Mouse (Mus musculus): Measurements from ENCODE around the gene Gm48552. TPM values are rescaled to one million over a fixed set of nuclear protein-coding genes. Genes with fewer than 3 reads are reported as not detected.

Gene Gm48552
- total RNA-seq (2023) = 4.2 TPM

DNA sequence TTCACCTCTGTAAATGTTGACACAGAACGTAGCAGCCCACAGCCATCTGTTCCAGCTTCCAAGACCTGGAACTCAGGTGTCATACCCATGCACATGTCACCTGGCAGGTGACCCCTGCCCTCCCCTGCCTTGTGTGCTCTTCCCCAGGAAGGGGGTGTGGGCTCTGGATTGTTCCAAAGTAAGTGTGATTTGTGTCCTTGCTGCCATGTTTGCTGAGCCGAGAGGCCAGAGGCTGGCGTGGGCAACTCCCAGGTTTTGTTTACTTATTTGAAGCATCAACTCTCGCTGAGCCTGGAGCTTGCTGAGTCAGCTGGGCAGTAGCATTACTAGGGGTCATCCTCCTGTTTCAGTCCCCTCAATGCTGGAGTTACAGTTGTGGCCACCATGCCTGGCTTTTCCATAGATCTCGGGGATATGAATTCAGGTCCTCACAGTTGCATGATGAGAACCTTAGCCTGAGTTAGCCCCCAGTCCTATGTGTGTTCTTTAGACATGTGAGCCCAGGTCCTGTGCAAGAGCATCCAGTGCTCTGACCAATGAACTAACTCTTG lies at the start of gene Gm48552:
TSS of gene Gm48552 (plus strand) at position 501 of the 551 bp plus-strand sequence.

DNA sequence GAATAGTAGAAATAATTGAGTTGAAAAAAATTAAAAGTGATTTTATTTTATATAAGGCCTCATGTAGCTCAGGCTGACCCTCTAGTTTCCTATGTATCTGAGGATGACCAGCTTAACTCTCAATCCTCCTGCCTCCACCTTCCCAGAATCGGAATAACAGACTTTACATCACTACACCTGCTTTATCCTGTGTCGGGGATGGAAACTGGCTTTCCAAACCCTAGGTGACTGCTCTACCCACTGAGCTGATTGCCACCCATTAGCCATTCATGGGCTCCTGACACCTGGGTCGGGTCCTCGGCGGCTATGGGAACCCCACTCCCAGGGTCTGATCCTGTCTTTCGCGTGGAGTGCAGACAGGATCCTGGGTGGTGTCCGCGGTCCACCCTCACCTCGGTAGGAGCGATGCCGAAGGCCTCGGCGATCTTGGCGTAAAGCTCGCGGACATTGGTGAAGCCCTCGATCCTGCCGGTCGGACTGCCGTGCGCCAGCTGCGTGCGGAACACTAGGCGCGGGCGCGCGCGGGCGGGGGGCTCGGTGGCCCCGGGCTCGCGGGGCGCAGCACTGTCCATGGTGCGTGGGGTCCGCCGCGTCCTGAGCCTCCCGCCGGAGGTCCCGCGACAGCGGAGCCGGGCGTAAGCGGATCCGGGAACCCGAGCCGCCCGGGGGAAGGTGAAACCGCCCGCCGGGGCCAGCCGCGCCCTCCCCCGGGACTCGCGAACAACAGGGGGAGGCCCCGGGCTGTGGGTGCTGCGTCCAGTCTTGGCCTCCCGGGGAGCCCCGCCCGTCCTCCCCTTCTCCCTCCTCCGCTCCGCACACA lies 45.9 kb upstream of the Gm48552 start, which contains the start of gene Gipc3:
TSS of gene Gipc3 (minus strand) at position 581 of the 820 bp plus-strand sequence.

DNA sequence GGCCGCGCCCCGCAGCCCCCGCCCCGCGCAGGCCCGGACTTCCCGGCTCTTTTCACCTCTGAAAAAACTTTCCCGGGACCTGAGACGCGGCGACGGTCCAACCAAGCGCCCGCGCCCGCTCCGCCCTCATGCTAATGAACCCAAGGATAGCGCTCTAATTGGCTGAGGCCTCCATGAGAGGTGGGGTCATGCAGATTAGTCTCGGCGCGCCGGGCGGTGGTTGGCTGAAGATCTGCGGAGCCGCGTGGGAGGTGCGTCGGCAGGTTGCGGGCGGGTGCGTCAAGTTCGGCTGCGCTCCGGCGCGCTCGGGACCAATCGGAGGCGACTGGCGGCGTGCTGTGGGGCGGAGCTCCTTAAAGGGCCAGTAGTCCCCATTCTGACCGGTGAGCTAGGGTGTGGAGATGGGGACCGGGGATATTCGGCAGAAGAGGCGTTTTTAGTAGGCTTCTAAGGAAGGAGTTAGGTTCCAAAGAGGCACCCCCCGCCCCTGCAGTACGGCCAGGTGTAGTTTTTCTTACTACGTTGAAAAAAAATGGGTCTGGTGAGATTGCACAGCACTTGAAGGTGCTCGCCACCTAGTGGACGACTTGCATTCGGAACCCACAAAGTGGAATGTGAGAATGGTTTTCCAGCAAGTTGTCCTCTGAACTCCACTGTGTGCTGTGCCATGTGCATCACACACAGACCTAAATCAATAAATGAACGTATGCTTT lies 38.3 kb upstream of the Gm48552 start, which contains the start of gene Hmg20b:
TSS of gene Hmg20b (minus strand) at position 130 of the 713 bp plus-strand sequence.

DNA sequence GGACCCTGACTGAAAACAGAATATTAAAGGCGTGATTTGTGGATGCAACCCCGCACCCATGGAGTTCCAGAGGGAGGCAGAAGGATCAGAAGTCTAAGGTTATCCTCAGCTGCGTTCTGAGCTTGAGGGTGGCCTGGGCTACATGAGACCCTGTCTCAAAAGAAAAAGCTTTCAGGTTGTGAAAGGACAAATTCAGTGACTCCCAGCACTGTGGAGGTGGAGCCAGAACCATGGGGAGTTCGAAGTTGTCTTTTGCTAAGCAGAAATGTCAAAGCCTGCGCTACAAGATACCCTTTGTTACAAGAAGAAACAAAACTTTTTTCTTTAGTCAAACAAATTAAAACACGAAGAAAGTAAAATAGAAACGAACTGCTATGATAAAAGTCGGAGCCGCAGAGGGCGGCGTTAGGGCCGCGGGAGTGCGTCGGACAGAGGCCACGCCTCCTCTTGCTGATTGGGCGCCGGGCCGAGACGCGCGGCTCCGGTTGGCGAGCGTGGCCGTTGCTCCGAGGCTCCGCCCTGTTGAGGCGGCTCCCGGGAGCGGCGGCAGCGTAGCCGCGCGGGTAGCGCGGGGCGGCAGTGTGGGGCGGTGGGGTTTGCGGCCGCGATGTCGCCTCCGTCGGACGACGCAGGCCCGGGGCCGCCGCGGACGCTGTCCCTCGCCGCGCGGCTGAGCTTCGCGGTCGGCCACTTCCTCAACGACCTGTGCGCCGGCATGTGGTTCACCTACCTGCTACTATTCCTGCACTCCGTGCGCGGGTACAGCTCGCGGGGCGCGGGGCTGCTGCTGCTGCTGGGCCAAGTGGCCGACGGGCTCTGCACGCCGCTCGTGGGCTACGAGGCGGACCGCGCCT lies 31.6 kb upstream of the Gm48552 start, which contains the start of gene Mfsd12:
TSS of gene Mfsd12 (plus strand) at position 501 of the 854 bp plus-strand sequence.

DNA sequence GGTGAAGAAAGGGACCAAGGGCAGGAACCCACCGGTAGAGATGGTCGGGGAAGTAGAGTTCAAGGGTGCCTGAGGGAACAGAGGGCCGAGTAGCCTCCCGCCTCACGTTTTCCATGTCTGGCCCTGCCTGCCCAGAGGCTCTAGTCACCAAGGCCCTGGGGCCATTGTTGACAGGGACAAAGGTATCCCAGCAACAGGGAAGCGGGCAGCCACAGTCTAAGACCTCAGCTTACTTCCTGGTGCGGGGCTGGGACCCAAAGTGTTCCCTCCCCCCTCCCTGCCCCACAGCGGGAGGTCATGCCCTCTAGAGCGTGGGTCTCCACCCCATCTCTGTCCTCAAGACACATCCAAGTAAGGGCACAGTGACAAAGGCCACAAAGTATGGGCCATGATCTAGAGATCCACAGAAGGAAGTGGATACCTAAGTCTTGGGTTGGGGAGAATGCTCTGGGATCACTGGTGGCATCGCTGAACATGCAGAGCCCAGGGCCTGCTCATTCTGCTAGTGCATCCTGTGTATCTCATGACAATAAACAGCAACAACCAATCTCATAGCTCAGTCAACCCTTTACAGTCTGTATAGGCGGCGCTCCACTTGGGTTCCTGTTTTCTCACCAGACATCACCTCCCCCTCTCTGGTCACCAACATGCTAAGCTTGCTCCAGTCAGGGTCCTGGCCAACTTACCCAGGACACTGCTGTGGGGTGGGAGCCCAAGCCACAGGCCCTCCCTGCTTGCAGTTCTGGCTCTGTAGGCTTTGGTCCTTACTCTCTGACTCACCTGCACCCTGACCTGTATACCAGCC lies 22.9 kb upstream of the Gm48552 start, which contains the start of gene 4930404N11Rik:
TSS of gene 4930404N11Rik (minus strand) at position 145 of the 805 bp plus-strand sequence.

DNA sequence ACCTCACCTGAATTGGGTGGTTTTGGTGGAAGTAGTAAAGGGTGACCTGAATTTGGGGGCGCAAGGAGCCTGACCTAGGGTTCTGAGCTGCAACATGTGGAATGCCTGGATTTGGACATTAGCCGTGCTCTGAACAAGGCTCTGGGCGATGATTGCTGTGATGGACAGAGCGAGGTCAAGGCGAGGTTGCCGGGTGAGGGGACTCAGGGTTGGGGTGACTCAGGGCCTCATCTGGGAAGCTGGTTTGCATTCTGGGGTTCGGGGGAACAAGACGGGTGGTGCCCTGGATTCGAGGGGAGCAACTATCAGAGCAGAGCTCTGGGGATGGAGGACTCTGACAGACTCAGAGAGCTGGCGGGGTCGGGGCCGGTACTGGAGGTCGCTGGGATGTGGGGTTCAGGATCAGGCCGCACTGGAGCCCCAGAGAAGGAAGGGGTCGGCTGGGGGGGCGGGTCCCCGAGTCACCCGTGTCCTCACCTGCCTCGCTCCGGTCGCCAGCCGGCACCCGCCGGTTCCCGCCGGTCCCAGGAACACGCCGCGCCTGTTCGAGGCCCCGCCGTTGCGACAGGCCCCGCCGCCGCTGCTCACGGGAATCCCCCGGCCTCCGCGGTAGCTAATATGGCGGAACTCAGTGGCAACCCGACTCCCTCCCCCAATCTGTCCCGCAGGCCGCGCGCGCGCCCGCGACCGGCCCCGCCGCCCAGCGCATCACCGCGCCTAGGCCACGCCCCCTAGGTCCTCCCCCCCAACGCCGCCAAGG lies 10.8 kb upstream of the Gm48552 start, which contains the start of gene Fzr1:
TSS of gene Fzr1 (minus strand) at position 724 of the 760 bp plus-strand sequence.

DNA sequence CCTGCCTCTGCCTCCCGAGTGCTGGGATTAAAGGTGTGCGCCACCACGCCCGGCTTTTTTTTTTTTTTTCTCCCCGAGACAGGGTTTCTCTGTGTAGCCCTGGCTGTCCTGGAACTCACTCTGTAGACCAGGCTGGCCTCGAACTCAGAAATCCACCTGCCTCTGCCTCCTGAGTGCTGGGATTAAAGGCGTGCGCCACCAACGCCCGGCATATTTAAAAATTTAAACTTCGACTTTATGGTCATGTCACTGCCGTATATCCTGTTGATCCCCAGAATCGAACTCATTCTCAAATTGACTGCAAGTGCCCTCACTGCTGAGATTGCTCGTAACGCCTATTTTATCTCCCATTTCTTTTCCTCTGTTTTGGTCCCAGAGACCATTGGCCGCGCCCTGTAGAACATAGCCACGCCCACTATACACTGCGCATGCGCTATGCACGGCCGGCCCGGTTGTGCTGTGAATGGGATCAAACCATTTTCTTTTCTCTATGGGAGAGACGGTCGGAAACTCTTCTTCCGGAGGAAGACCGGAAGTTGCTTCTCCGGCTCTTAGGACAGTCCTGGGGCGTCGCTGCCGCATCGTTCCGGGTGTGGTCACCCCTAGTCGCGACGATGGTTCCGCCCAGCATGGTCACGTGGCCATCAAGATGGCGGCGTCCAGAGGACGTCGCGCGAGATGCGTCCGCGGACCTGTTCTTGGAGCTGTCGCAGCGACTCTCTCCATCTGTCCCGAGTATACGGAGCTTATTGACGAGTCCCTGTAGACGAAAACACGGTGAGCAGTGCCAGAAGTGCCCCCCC lies 4.8 kb upstream of the Gm48552 start, which contains the start of the genes Dohh and Gm48551:
TSS of gene Dohh (plus strand) at position 627 of the 803 bp plus-strand sequence.
TSS of gene Gm48551 (plus strand) at position 665 of the 803 bp plus-strand sequence.

DNA sequence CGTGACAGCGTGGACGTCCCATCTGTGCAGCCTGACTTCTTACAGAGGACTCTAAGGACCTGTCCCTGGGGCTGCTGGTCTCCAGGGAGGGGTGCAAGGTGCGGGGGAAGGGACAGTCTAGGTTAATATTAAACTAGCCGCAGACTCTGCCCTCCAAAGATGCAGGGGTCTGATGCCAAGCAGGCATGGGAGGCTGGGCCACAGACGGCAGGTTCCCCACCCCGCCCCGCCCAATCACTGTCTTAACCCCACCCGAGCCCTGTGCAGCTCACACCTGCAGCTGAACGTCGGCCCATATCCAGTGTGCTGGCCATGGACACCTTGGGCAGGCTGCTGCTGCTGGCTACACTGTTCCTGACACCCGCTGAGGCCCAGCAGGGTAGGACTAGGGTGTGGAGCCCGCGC lies 4.0 kb downstream of the Gm48552 start, which contains the start of gene Smim24:
TSS of gene Smim24 (plus strand) at position 271 of the 405 bp plus-strand sequence.

Other genes with a start within 250 kb of the Gm48552 start
- 41.2 TPM for gene Pias4, start 221.1 kb upstream of the Gm48552 start, total RNA-seq (2023)
- gene Eef2, start 212.4 kb upstream of the Gm48552 start, total RNA-seq (2023) = 2,569 TPM
- gene Dapk3, start 206.0 kb upstream of the Gm48552 start, total RNA-seq (2023) = 63.4 TPM
- not detected for gene 4930442H23Rik, start 205.2 kb upstream of the Gm48552 start, total RNA-seq (2023)
- 0.37 TPM for gene Nmrk2, start 187.0 kb upstream of the Gm48552 start, total RNA-seq (2023)
- gene Atcay, start 158.2 kb upstream of the Gm48552 start, total RNA-seq (2023) = 0.12 TPM
- gene Zfr2, start 155.8 kb upstream of the Gm48552 start, total RNA-seq (2023) = 6.8 TPM
- gene Matk, start 136.1 kb upstream of the Gm48552 start, total RNA-seq (2023) = 21.5 TPM
- 123 TPM for gene Mrpl54, start 122.1 kb upstream of the Gm48552 start, total RNA-seq (2023)
- 27.2 TPM for gene Apba3, start 122.0 kb upstream of the Gm48552 start, total RNA-seq (2023)
- 4.8 TPM for gene Tjp3, start 97.4 kb upstream of the Gm48552 start, total RNA-seq (2023)
- 106 TPM for gene Pip5k1c, start 96.0 kb upstream of the Gm48552 start, total RNA-seq (2023)
- 48.0 TPM for gene Cactin, start 67.9 kb upstream of the Gm48552 start, total RNA-seq (2023)
- gene Tbxa2r, start 60.3 kb upstream of the Gm48552 start, total RNA-seq (2023) = 39.9 TPM
- not detected for gene Gipc3, start 45.7 kb upstream of the Gm48552 start, total RNA-seq (2023)
- 41.6 TPM for gene Hmg20b, start 38.5 kb upstream of the Gm48552 start, total RNA-seq (2023)
- 4.8 TPM for gene Mfsd12, start 31.5 kb upstream of the Gm48552 start, total RNA-seq (2023)
- 5.7 TPM for gene 4930404N11Rik, start 23.2 kb upstream of the Gm48552 start, total RNA-seq (2023)
- 30.6 TPM for gene Fzr1, start 10.5 kb upstream of the Gm48552 start, total RNA-seq (2023)
- gene Dohh, start 4.6 kb upstream of the Gm48552 start, total RNA-seq (2023) = 44.9 TPM
- gene Gm48551, start 4.5 kb upstream of the Gm48552 start, total RNA-seq (2023) = 5.8 TPM
- 5.3 TPM for gene Smim24, start 4.0 kb downstream of the Gm48552 start, total RNA-seq (2023)
- gene Nfic, start 66.6 kb downstream of the Gm48552 start, total RNA-seq (2023) = 20.7 TPM
- gene Celf5, start 93.7 kb downstream of the Gm48552 start, total RNA-seq (2023) = not detected
- gene Ncln, start 107.4 kb downstream of the Gm48552 start, total RNA-seq (2023) = 216 TPM
- gene S1pr4, start 111.1 kb downstream of the Gm48552 start, total RNA-seq (2023) = 131 TPM
- 20.8 TPM for gene Gna15, start 135.2 kb downstream of the Gm48552 start, total RNA-seq (2023)
- gene Gna11, start 156.2 kb downstream of the Gm48552 start, total RNA-seq (2023) = 22.9 TPM
- gene Aes, start 170.5 kb downstream of the Gm48552 start, total RNA-seq (2023) = 523 TPM
- 5.9 TPM for gene Tle2, start 185.6 kb downstream of the Gm48552 start, total RNA-seq (2023)
- 1.9 TPM for gene Tle6, start 212.1 kb downstream of the Gm48552 start, total RNA-seq (2023)
- gene BC025920, start 217.3 kb downstream of the Gm48552 start, total RNA-seq (2023) = 4.9 TPM
- gene Sirt6, start 238.8 kb downstream of the Gm48552 start, total RNA-seq (2023) = 28.2 TPM
- 1.4 TPM for gene Ankrd24, start 239.5 kb downstream of the Gm48552 start, total RNA-seq (2023)

Measured in CD8-positive naive resting alpha-beta T cell, adult 57 days (primary cell).